Mouse (Mus musculus): ENCODE data around the gene Spa17. TPM values are rescaled to one million over a fixed set of nuclear protein-coding genes. Genes with fewer than 3 reads are reported as not detected.
A peak's percentile ranks its signal among the peaks of the same experiment; 100 is the strongest.

Gene Spa17
- total RNA-seq, 1 experiment from 2014 or later: 5.9 TPM

DNA sequence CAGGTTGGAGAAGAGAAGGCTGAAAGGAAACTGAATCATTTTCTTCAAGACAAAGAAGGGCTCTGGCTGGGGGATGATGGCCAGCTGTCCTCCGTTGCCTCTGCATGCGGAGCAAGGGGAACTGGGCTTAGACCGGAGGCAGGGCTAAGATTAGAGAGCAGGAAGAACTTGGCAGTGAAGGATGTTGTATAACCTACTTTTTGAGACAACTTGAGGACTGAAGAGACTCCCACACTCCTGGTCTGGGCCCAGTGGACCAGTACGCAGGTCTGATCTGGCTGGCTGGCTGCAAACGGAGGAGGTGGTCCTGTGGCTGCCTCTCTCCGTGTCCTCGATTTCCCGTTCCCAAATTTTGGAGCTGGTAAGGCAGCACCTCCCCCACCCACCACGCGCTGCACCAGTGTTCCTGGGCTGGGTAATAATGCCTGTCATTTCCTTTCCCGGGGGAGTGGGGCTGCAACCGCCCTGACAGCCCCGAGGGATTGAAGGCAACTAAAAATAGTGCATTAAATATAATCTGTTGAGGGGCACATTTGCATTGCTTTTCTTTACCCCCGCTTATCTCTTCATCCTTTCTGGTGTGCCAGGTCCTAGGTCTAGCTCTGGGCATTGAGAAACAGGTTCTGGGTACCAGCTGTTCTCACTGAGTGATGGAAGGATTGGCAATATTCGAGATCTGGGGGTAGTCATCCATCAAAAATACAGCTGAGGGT, 45.5 kb downstream of the Spa17 start:
- peak; percentile 57 for ATAC-seq (replicated peaks; ENCODE audit: low read depth, poor library complexity, severe bottlenecking)

DNA sequence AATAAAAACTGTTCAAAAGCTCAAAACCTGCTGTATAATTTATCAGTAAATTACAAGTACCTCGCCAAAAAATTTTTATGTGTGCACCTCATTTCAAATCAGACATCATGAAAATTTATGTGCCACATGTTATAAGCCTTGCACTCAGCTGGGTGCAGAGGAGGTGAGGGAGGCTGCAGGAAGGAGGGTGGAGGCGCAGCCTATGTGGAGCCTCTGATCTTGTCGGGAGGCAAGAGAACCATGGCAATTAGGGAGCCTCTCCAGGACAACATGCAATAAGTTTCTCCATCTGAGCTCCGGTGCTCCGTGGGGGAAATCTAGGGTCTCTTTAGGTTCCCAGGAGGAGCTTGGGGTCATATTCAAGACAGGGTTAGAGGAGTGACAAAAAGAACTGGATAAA, 46.1 kb downstream of the Spa17 start:
- no peak for ATAC-seq (replicated peaks; ENCODE audit: low read depth, poor library complexity, severe bottlenecking)

DNA sequence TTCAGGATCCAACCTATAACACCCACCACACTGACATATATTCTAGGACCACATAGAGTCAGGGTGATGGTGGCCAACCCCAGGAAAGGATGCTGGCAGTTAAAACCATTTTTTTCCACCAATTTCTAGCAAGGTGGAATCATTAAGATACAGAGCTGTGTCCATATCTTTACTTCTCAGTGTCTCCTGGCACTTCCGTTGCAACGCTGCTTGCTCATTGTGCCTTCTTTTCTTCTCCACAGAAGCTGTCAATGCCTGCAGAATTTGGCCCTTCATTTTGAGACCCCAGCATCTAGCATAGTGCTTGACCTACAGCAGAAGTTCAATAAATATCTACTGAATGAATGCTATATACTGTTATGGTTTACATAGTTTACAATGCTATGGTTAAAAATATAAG, 46.5 kb downstream of the Spa17 start:
- peak; percentile 45 for ATAC-seq (replicated peaks; ENCODE audit: low read depth, poor library complexity, severe bottlenecking)

DNA sequence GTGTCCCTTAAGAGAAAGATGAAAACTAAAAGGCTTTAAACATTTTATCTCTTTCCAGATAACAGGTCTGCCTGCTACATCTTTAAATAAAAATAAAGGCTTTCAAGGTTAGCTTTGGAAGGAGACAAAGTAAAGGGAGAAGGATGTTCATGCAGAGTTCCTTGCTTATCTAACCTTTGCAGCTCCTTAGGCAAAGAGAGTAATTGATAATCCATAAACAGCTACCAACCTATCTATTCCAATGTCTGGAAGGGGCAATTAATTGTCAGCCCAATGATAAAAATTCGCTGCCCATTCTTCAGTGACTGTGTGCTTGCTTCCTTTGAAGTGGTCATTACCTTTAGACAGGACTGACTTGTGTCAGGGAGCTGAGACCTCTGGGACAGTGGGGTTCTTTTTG, 49.7 kb downstream of the Spa17 start:
- ATAC-seq (replicated peaks; ENCODE audit: low read depth, poor library complexity, severe bottlenecking): no peak

DNA sequence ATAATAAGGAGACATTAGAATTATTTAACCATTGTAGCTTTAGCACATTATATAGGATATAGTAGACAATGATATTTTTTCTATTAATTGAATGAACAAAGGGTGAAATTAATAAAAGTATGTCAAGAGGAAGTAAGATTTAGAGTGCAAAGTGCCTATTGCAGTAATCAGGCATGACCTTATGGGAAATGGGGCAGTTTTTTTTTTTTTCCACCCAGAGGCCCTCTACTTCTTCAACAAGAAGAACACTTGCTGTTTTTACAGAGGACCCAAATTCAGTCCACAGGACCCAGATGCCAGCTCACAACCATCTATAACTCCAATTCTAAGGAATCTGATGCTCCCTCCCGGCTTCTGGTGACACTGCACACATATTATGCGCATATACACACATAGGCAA, 52.9 kb downstream of the Spa17 start:
- ATAC-seq (replicated peaks; ENCODE audit: low read depth, poor library complexity, severe bottlenecking): 0 out of 2 replicates have a peak, but pooled peaks have one; percentile 37

DNA sequence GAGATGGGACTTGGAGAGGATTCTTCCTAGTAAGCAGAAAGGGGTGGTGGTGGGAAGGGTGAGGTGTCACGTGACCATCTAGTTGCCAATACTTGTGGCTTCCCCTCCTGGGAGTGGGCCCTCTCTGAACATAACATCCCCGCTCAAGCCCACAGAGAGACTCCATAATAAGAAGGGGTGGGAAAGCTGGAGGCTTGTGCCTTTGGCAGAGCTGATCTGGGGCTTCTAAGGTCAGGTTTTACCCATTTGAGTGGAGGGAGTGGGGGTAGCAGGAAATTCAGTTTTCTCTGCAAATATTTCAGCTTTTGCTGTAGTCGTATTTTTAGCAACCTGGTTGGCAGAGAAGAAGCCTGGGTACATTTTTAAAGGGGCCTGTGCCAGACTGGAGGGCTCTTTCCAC, 57.2 kb downstream of the Spa17 start:
- no peak for ATAC-seq (replicated peaks; ENCODE audit: low read depth, poor library complexity, severe bottlenecking)

DNA sequence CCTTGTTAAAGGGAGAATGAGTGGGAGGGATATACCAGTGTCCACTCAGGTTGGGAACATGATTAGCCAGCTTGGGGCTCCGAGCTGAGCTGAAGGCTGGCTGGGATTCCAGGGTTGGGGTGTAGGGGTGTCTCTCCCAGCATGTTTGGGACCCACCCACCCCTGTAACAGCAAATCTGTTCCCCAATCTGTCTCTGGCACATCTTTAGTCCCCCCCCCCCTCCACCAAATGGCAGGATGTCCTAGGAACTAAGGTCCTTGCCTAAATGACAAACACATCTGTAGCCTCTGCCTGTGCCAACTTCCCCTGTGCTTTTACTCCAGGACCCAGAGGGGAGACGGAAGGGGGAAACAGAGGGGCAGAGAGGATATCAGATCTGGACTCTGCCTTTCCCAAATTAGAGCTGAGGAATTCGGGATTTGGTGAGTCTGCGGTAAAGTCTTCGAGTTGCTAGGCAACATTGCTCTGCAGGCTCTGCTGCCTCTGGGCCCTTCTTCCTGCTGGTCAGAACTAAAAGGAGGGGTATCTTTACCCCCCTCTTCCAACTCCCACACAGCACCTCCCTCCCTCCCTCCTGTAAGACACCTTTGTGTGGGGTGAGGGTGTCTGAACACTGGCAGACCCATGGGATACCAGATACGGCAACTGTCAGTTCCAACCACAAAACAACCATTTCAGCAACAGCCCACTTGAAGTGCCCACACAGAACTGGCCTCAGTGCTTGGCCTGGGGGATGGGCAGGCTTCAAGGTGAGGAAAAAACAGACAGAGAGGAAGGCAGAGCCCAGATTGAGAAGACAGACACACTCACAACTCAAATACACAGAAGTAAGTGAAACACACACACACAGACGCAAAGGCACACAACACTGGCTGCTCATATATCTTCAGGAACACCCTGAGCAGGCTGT, 58.4 kb downstream of the Spa17 start, which contains the start of gene Siae:
Gene Siae (plus strand): TSS at position 861 of the 911 bp plus-strand sequence.
- no peak for ATAC-seq (replicated peaks; ENCODE audit: low read depth, poor library complexity, severe bottlenecking)

DNA sequence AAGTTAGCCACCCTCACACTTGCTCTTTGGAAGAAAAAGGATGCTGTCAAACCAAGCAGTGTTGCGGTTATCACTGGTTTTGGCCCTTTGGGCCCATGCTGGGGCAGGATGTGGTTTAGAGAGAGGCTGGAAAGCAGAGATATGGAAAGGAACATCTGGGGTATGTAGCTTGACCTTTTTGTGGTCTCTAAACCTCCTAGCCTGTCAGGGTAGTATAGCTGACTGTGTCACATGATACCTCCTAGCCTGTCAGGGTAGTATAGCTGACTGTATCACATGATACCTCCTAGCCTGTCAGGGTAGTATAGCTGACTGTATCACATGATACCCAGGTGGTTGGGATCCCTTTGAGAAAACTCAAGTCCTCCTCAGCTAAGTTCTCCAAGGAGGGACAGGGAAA, 59.2 kb downstream of the Spa17 start:
- ATAC-seq (replicated peaks; ENCODE audit: low read depth, poor library complexity, severe bottlenecking): peak; percentile 69

Other genes with a start within 250 kb of the Spa17 start
- gene Hepacam, start 246.4 kb downstream of the Spa17 start, total RNA-seq (2017): not detected in 2 replicates
- 1.3 and 1.4 TPM in 2 replicates for gene Robo4, start 211.8 kb downstream of the Spa17 start, total RNA-seq (2017)
- 3.8 and 4.1 TPM in 2 replicates for gene Robo3, start 180.5 kb downstream of the Spa17 start, total RNA-seq (2017)
- gene Msantd2, start 124.4 kb downstream of the Spa17 start, total RNA-seq (2017): 37.0 and 38.1 TPM in 2 replicates
- gene Esam, start 85.6 kb downstream of the Spa17 start, total RNA-seq (2017): 2.5 and 2.9 TPM in 2 replicates
- 0.50 TPM in 1 of 2 replicates, not detected in the other for gene Vsig2, start 74.5 kb downstream of the Spa17 start, total RNA-seq (2017)
- 17.1 and 36.8 TPM in 2 replicates for gene Nrgn, start 60.8 kb downstream of the Spa17 start, total RNA-seq (2017)
- 11.8 and 12.2 TPM in 2 replicates for gene Siae, start 58.0 kb downstream of the Spa17 start, total RNA-seq (2017)
- 48.8 and 69.2 TPM in 2 replicates for gene Tbrg1, start 43.6 kb upstream of the Spa17 start, total RNA-seq (2017)
- not detected in 2 replicates for gene Panx3, start 55.5 kb upstream of the Spa17 start, total RNA-seq (2017)
- gene Olfr160, start 102.5 kb upstream of the Spa17 start, total RNA-seq (2017): not detected in 2 replicates
- gene Olfr874, start 131.4 kb upstream of the Spa17 start, total RNA-seq (2017): not detected in 2 replicates
- not detected in 2 replicates for gene Olfr875, start 158.1 kb upstream of the Spa17 start, total RNA-seq (2017)
- not detected in 2 replicates for gene Olfr876, start 189.3 kb upstream of the Spa17 start, total RNA-seq (2017)
- gene Olfr877, start 240.5 kb upstream of the Spa17 start, total RNA-seq (2017): not detected in 2 replicates

Data from common myeloid progenitor, adult 5-6 weeks (primary cell).